Mouse (Mus musculus) limb, embryonic 14.5 days (tissue): ENCODE measurements around the gene Pak2. TPM values are rescaled to one million over a fixed set of nuclear protein-coding genes. Genes with fewer than 3 reads are reported as not detected.
"Not testable (repeated sequence)": the region's sequence is repeated elsewhere in the genome, so short reads cannot be mapped to it uniquely, and the experiment has no call there.

Source experiments
- ATAC-seq: fragments of 200-750 bp; cut with Nextera tagmentation; 2 replicates; pipeline ENCODE4 v1.8.0; 2017; ENCODE audit warnings: low read depth, moderate number of reproducible peaks, moderate TSS enrichment; ENCODE audit not compliant: low FRiP score
- DNase-seq: peaks from one replicate; pipeline ENCODE4 v3.0.0-alpha.2; 2015; ENCODE audit warnings: low spot score
- H3K27ac ChIP-seq: fragments of 300-500 bp; sonication (generic); replicated peaks from 2 replicates; pipeline ENCODE4 v1.5.1; 2014; ENCODE audit warnings: low read depth, mild to moderate bottlenecking, low read length, moderate library complexity, mixed read lengths
- H3K27me3 ChIP-seq: fragments of 300-500 bp; sonication (generic); 2 replicates; pipeline ENCODE4 v1.6.1; 2014; ENCODE audit warnings: low read length, mixed read lengths; ENCODE audit not compliant: control insufficient read depth, insufficient read depth
- H3K36me3 ChIP-seq: fragments of 300-500 bp; sonication (generic); 2 replicates; pipeline ENCODE4 v1.6.1; 2014; ENCODE audit warnings: mild to moderate bottlenecking, low read length, moderate library complexity, mixed read lengths; ENCODE audit not compliant: control insufficient read depth, insufficient read depth
- H3K4me1 ChIP-seq: fragments of 300-500 bp; sonication (generic); 2 replicates; pipeline ENCODE4 v1.6.1; 2014; ENCODE audit warnings: antibody characterized with exemption, low read length, mixed read lengths; ENCODE audit not compliant: control insufficient read depth, insufficient read depth
- H3K4me2 ChIP-seq: fragments of 300-500 bp; sonication (generic); replicated peaks from 2 replicates; pipeline ENCODE4 v1.6.1; 2014; ENCODE audit warnings: low read depth, mild to moderate bottlenecking, low read length, moderate library complexity; ENCODE audit not compliant: severe bottlenecking
- H3K4me3 ChIP-seq: fragments of 300-500 bp; sonication (generic); replicated peaks from 2 replicates; pipeline ENCODE4 v1.5.1; 2014; ENCODE audit warnings: low read length
- H3K9ac ChIP-seq: fragments of 300-500 bp; sonication (generic); 2 replicates; pipeline ENCODE4 v1.6.1; 2014; ENCODE audit warnings: mild to moderate bottlenecking, low read depth, low read length, moderate library complexity; ENCODE audit not compliant: severe bottlenecking
- H3K9me3 ChIP-seq: fragments of 300-500 bp; sonication (generic); 2 replicates; pipeline ENCODE4 v1.6.1; 2016; ENCODE audit warnings: low read length; ENCODE audit not compliant: control insufficient read depth
- POLR2A ChIP-seq: fragments of 200-500 bp; IDR thresholded peaks from 2 replicates; pipeline ENCODE4 v1.8.0; 2012; ENCODE audit warnings: inconsistent platforms, mild to moderate bottlenecking, moderate library complexity, borderline replicate concordance; ENCODE audit not compliant: insufficient read depth, insufficient read length; ENCODE audit errors: extremely low read depth
- WGBS: fragments of 180-500 bp; shearing (Covaris S2); extraction: QIAGEN DNeasy Blood & Tissue Kit; methylation state at CpG from one replicate; pipeline ENCODE4 v1.1.7; 2014; 5-methylcytosine and 5-hydroxymethylcytosine counted together
- polyA plus RNA-seq, 2 experiments: library from polyadenylated mRNA; depleted of rRNA in 1 of 2; stranded (reverse) in 1 of 2; unstranded in 1 of 2; fragments of >200 nt; fragmentation: Nextera tagmentation in 1 of 2; extraction: Ambion mirVana in 1 of 2; gene quantifications; 2 replicates each; pipeline versions ENCODE4 v1.2.1 to v1.2.3; 2012 to 2014

The Pak2 gene
- polyA plus RNA-seq, 2 experiments, result 26.5 to 35.8 TPM

DNA sequence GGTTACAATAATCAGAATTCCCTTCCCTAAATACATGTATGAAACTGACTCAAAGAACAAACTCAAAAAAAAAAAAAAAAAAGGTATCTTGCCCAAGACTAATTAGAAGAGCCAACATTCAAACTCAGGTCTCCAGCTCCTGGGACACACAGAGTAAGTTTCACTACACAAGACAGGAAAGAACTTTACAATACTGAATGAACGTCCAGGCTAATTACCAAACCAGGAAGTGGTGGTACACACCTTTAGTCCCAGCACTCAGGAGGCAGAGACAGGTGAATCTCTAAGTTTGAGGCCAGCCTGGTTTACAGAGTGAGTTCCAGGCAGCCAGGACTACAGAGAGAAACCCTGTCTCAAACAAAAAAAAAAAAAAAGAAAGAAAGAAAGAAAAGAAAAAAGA is 3.4 kb downstream of the Pak2 start:
- 42% methylated on average over 1 of the region's 1 CpGs for WGBS
- TF ChIP-seq POLR2A, result no peak
- ATAC-seq (no peak), DNase-seq (no peak)
- H3K36me3 ChIP-seq, result no peaks in the 10 kb centered on the region; the same call in 1 of the 2 replicates
- peaks cover 19% of the 10 kb centered on the region for H3K4me1 ChIP-seq
- H3K4me2 ChIP-seq, result no peak overlapping the region
- H3K9me3 ChIP-seq, result no peaks in the 10 kb centered on the region
- no peaks in the 10 kb centered on the region for H3K27me3 ChIP-seq
- H3K27ac ChIP-seq, result no peak overlapping the region
- H3K9ac ChIP-seq, result no peak overlapping the region
- no peak overlapping the region for H3K4me3 ChIP-seq

DNA sequence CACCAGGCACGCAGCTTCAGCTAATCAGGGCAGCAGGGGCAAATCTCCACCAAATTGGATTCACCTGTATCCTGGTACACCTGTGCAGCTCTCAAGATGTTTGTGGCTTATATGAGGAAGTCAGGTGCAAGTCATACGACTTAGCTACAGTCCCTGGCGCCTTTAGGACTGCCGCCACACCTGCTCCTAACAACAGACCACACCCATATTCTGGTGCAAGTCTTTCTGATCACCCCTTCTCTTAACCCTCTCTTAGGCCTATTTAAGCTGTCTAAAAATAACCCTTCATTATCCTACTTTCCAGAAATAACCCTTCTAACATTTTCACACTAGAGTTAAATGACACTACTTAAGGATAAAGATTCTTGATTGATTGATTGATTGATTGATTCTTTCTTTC is 9.1 kb downstream of the Pak2 start:
- not testable (repeated sequence) for H3K36me3 ChIP-seq, H3K4me2 ChIP-seq, H3K4me1 ChIP-seq, H3K27me3 ChIP-seq, ATAC-seq, H3K9ac ChIP-seq, H3K9me3 ChIP-seq, H3K4me3 ChIP-seq, H3K27ac ChIP-seq, DNase-seq
- 53% methylated on average over 4 of the region's 4 CpGs for WGBS

DNA sequence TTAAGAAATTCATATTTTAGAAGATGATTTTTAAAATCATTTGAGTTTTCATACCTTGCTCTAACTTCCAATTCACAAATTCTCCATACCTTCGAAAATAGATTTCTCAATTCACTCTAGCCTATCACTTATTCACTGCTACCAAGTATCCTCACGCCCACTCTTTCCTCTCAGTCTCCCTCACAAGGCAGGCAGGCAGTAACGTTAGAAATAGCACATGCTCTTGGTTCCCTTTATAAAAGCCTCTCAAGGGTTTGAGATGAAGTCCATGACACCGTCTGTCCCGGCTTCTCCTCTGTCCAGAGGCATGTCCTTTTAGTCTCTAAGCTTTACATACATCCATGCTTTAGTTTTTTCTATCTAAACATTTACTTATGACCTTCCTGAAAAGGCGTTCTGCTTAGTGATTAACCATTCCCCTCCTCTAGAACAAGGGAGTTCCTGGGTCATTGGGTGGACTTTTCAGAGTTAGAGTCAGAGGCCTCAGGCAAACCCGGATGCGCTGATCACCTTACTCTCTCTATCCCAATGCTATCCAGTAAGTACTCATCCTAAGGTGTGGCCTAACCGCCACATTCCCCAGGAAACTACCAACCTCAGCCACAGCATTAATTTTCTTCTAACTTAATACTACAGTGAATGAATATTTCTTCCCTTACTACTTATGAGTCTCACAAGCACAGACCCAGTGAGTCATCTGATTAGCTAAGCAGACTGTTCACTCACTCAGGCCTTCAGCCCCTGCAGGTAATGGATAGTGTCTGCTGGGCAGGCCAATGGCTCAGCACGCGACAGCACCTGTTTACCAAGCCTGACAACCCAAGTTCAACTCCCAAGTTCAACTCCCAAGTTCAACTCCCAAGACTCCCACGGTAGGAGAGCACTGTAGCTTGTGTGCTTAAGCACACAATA is 10.5 kb downstream of the Pak2 start:
- Histone ChIP-seq H3K9me3 (no peaks in the 10 kb centered on the region), H3K9ac (no peak overlapping the region), H3K27ac (no peak overlapping the region), H3K36me3 (no peaks in the 10 kb centered on the region; the same call in 1 of the 2 replicates), H3K4me3 (no peak overlapping the region), H3K4me1 (no peaks in the 10 kb centered on the region), H3K27me3 (no peaks in the 10 kb centered on the region), H3K4me2 (no peak overlapping the region)
- no peak for TF ChIP-seq POLR2A
- DNase-seq (no peak), ATAC-seq (no peak)
- WGBS, result 82% methylated on average over 12 of the region's 12 CpGs

DNA sequence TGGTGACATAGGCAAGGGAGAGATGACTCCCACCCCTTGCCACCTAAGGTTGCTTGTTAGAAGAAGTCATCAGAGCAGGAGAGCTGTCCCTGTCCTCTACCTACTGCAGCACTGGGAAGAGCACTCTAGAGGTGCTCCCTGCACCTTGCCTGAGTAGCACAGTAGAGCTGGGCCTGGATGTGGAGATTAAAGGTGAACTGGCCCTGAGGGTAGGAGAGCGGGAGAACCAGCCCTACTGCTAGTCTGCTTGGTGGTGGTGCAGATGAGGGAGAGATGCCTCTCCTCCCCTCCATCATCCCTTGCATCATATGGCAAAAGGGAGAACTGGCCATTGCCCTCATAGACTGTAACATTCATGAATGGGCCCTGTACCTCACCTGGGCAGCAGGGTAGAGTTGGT is 12.2 kb downstream of the Pak2 start:
- no peaks in the 10 kb centered on the region for H3K27me3 ChIP-seq
- no peaks in the 10 kb centered on the region for H3K4me1 ChIP-seq
- H3K4me3 ChIP-seq, result no peak overlapping the region
- H3K4me2 ChIP-seq, result no peak overlapping the region
- no peaks in the 10 kb centered on the region for H3K36me3 ChIP-seq
- ATAC-seq (no peak), DNase-seq (no peak)
- 80% methylated on average over 1 of the region's 1 CpGs for WGBS
- no peak overlapping the region for H3K9ac ChIP-seq
- H3K9me3 ChIP-seq, result no peaks in the 10 kb centered on the region
- TF ChIP-seq POLR2A, result no peak
- no peak overlapping the region for H3K27ac ChIP-seq

DNA sequence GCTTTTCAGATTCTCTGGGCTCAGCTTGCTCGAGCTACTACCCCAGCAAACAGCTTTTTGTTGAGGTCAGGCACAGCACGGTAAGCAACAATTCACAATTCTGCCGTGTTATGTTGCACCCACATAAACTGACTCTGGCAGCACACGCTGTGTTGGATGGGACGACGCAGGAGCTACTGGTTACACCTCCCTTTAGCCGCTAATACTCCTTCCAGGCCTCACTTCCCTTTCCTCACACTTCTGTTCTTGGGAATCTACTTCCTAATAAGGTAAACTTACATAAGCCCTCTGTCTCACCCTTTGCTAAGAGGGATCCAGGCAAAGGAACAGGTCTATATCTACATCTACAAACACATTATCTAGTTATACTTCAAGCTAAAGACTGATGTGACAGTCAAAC is 15.2 kb downstream of the Pak2 start:
- no peak for TF ChIP-seq POLR2A
- Histone ChIP-seq H3K4me1 (no peaks in the 10 kb centered on the region), H3K9me3 (no peaks in the 10 kb centered on the region), H3K27ac (no peak overlapping the region), H3K4me3 (no peak overlapping the region), H3K36me3 (no peaks in the 10 kb centered on the region), H3K4me2 (no peak overlapping the region), H3K27me3 (no peaks in the 10 kb centered on the region), H3K9ac (no peak overlapping the region)
- ATAC-seq (no peak), DNase-seq (no peak)
- 86% methylated on average over 7 of the region's 7 CpGs for WGBS

DNA sequence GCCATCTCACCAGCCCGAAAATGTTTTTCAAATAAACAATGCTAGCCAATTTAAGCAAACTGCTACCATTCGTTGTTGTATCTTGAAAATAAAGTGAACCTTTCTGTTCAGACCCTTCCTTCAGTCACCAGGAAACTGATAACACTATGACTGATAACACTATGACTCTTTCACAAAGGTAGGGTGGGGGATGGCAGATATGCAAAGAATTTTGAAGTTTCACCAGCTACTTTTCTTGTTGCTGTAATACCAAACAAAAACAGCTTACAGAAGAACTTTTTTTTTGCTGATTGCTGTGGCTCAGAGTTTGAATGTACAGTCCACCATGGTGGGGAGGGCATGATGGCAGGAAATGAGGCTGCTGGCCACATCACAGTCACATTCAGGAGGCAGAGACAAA is 16.9 kb downstream of the Pak2 start:
- H3K9ac ChIP-seq, result no peak overlapping the region
- DNase-seq, result no peak
- no peaks in the 10 kb centered on the region for H3K9me3 ChIP-seq
- ATAC-seq, result no peak
- no peak overlapping the region for H3K4me2 ChIP-seq
- H3K4me3 ChIP-seq, result no peak overlapping the region
- no peaks in the 10 kb centered on the region for H3K4me1 ChIP-seq
- H3K36me3 ChIP-seq, result no peaks in the 10 kb centered on the region
- no peak overlapping the region for H3K27ac ChIP-seq
- no peak for TF ChIP-seq POLR2A
- WGBS, result 84% methylated on average over 2 of the region's 2 CpGs
- no peaks in the 10 kb centered on the region for H3K27me3 ChIP-seq
